ENCODE assay signal across 8 mouse cellular contexts in genomic region chr14:52244041-52244689, GRCm38 (mm10). TPM values are rescaled to one million over a fixed set of nuclear protein-coding genes. Genes with fewer than 3 reads are reported as not detected.
DNase-seq lines count a peak whose midpoint lies in the region; ATAC-seq and TF ChIP-seq lines count a peak whose summit lies in the region.

No protein-coding gene starts in this region.

- H3K79me2 ChIP-seq in C2C12 (ENCODE audit: control insufficient read depth, insufficient read depth) (peaks cover 100% of the 10 kb centered on the region), myocyte (ENCODE audit: control insufficient read depth, insufficient read depth) (peaks cover 87% of the 10 kb centered on the region)
- peaks cover 26% of the 10 kb centered on the region for H3K79me2 ChIP-seq in liver, adult 2 months (ENCODE audit: control insufficient read depth, insufficient read depth, low read length)

- peak; percentile 99 for DNase-seq in brain, embryonic 14.5 days (ENCODE audit: low read depth)
- peak; percentile 94 for DNase-seq in liver, adult 2 months (ENCODE audit: extremely low read depth, low read depth, low spot score)
- peak; percentile 99 for DNase-seq in splenic B cell, adult 2 months (ENCODE audit: low read depth, low spot score)

- H3K4me3 ChIP-seq in C2C12 (ENCODE audit: insufficient read depth, poor library complexity, severe bottlenecking): peak overlapping the region; percentile 84
- H3K4me3 ChIP-seq in erythroblast, embryonic 14.5 days (replicated peaks): peak overlapping the region; percentile 78
- H3K4me3 ChIP-seq in heart, embryonic 11.5 days (ENCODE audit: low read depth, low read length): peak overlapping the region; percentile 89
- peak overlapping the region; percentile 64 for H3K4me3 ChIP-seq in kidney, embryonic 16.5 days (ENCODE audit: low read length)
- peak overlapping the region; percentile 88 for H3K4me3 ChIP-seq in liver, adult 2 months (ENCODE audit: insufficient read depth, low read depth, low read length)
- H3K4me3 ChIP-seq in myocyte: peak overlapping the region; percentile 55

- peaks cover 74% of the 10 kb centered on the region for H3K79me3 ChIP-seq in C2C12 (ENCODE audit: low read depth)

- peak; percentile 96 for ATAC-seq in heart, embryonic 11.5 days (replicated peaks; ENCODE audit: insufficient number of reproducible peaks, low FRiP score, low TSS enrichment)
- peak; percentile 99 for ATAC-seq in kidney, embryonic 16.5 days (ENCODE audit: low FRiP score, low TSS enrichment)

- peak; percentile 35; the same call in 1 of the 2 replicates for TF ChIP-seq POLR2A in brain, embryonic 14.5 days (IDR thresholded peaks at IDR 0.05; ENCODE audit: borderline replicate concordance, extremely low read depth, insufficient read depth, insufficient read length, poor library complexity, severe bottlenecking)
- TF ChIP-seq POLR2A in liver, adult 2 months (IDR thresholded peaks at IDR 0.05; ENCODE audit: extremely low read depth, insufficient read depth, low read length): 0 out of 2 replicates have a peak, but pooled peaks have one; percentile 22
- peak; percentile 79 for TF ChIP-seq POLR2A in myocyte (IDR thresholded peaks at IDR 0.05; ENCODE audit: insufficient read length, low read depth)

- no peak for TF ChIP-seq CTCF in C2C12 (IDR thresholded peaks at IDR 0.05; ENCODE audit: control insufficient read depth, insufficient read depth, insufficient read length)
- no peak for TF ChIP-seq CTCF in brain, embryonic 14.5 days (IDR thresholded peaks at IDR 0.05; ENCODE audit: borderline replicate concordance, extremely low read depth, insufficient read depth, insufficient read length)
- TF ChIP-seq CTCF in liver, adult 2 months (IDR thresholded peaks at IDR 0.05; ENCODE audit: low read depth, low read length): no peak

- H3K4me2 ChIP-seq in heart, embryonic 11.5 days: peak overlapping the region; percentile 84
- peak overlapping the region; percentile 67 for H3K4me2 ChIP-seq in kidney, embryonic 16.5 days (replicated peaks; ENCODE audit: low read depth, low read length)
- H3K4me2 ChIP-seq in myocyte (ENCODE audit: low read depth): peak overlapping the region; percentile 93

- H3ac ChIP-seq in C2C12 (ENCODE audit: control insufficient read depth, insufficient read length, low read depth) (peak overlapping the region; percentile 87), myocyte (ENCODE audit: control insufficient read depth, insufficient read length) (peak overlapping the region; percentile 35)

- no peaks in the 10 kb centered on the region for H3K9me3 ChIP-seq in erythroblast, embryonic 14.5 days (ENCODE audit: control insufficient read depth, low read length)
- H3K9me3 ChIP-seq in heart, embryonic 11.5 days (replicated peaks; ENCODE audit: control insufficient read depth, low read length): no peaks in the 10 kb centered on the region
- H3K9me3 ChIP-seq in kidney, embryonic 16.5 days (ENCODE audit: low read length): no peaks in the 10 kb centered on the region

- H3K4me1 ChIP-seq in erythroblast, embryonic 14.5 days (ENCODE audit: control insufficient read depth): peaks cover 42% of the 10 kb centered on the region
- peaks cover 10% of the 10 kb centered on the region for H3K4me1 ChIP-seq in heart, embryonic 11.5 days (ENCODE audit: control insufficient read depth, insufficient read depth, low read length)
- H3K4me1 ChIP-seq in kidney, embryonic 16.5 days (ENCODE audit: insufficient read depth, low read length): peaks cover 22% of the 10 kb centered on the region
- H3K4me1 ChIP-seq in liver, adult 2 months (ENCODE audit: control insufficient read depth, insufficient read depth, low read length): peaks cover 5% of the 10 kb centered on the region; the same call in 1 of the 2 replicates

- 0% methylated on average over 32 of the region's 32 CpGs for WGBS in heart, embryonic 11.5 days (ENCODE audit: insufficient replicate concordance)
- WGBS in kidney, embryonic 16.5 days: under 1% methylated on average over 32 of the region's 32 CpGs
- WGBS in liver, adult 2 months: under 1% methylated on average over 32 of the region's 32 CpGs

- H3K27ac ChIP-seq in heart, embryonic 11.5 days (ENCODE audit: low read depth, low read length): peak overlapping the region; percentile 70
- H3K27ac ChIP-seq in kidney, embryonic 16.5 days (ENCODE audit: low read length): peak overlapping the region; percentile 73
- H3K27ac ChIP-seq in liver, adult 2 months (replicated peaks; ENCODE audit: insufficient read depth, low read depth, low read length): peak overlapping the region; percentile 36

- peaks cover 4% of the 10 kb centered on the region for H3K36me3 ChIP-seq in C2C12 (ENCODE audit: control insufficient read depth, insufficient read depth)
- no peaks in the 10 kb centered on the region; the same call in 1 of the 2 replicates for H3K36me3 ChIP-seq in erythroblast, embryonic 14.5 days (ENCODE audit: control insufficient read depth)
- H3K36me3 ChIP-seq in heart, embryonic 11.5 days (ENCODE audit: control insufficient read depth, insufficient read depth, low read length): no peaks in the 10 kb centered on the region
- no peaks in the 10 kb centered on the region for H3K36me3 ChIP-seq in kidney, embryonic 16.5 days (ENCODE audit: insufficient read depth, low read length)
- no peaks in the 10 kb centered on the region for H3K36me3 ChIP-seq in liver, adult 2 months (ENCODE audit: control insufficient read depth, insufficient read depth, low read length)
- H3K36me3 ChIP-seq in myocyte (ENCODE audit: control insufficient read depth, insufficient read depth): no peaks in the 10 kb centered on the region
- H3K36me3 ChIP-seq in splenic B cell, adult 2 months (ENCODE audit: control insufficient read depth, insufficient read depth, low read length, poor library complexity, severe bottlenecking): no peaks in the 10 kb centered on the region

- no peaks in the 10 kb centered on the region for H3K27me3 ChIP-seq in C2C12 (ENCODE audit: control insufficient read depth, insufficient read depth, insufficient read length)
- no peaks in the 10 kb centered on the region for H3K27me3 ChIP-seq in erythroblast, embryonic 14.5 days (ENCODE audit: control insufficient read depth)
- H3K27me3 ChIP-seq in heart, embryonic 11.5 days (ENCODE audit: control insufficient read depth, insufficient read depth, low read length): no peaks in the 10 kb centered on the region
- H3K27me3 ChIP-seq in kidney, embryonic 16.5 days (ENCODE audit: insufficient read depth, low read length): no peaks in the 10 kb centered on the region
- no peaks in the 10 kb centered on the region for H3K27me3 ChIP-seq in liver, adult 2 months (ENCODE audit: control insufficient read depth, insufficient read depth, low read length)
- no peaks in the 10 kb centered on the region for H3K27me3 ChIP-seq in myocyte (ENCODE audit: control insufficient read depth, insufficient read depth, insufficient read length)
- H3K27me3 ChIP-seq in splenic B cell, adult 2 months (ENCODE audit: control insufficient read depth, insufficient read depth, low read length, poor library complexity, severe bottlenecking): no peaks in the 10 kb centered on the region

- H3K9ac ChIP-seq in heart, embryonic 11.5 days (ENCODE audit: low read depth, low read length): peak overlapping the region; percentile 87
- peak overlapping the region; percentile 76 for H3K9ac ChIP-seq in kidney, embryonic 16.5 days (replicated peaks; ENCODE audit: low read length)
- peak overlapping the region; percentile 76 for H3K9ac ChIP-seq in liver, adult 2 months (ENCODE audit: low read depth, low read length)

TF ChIP-seq in C2C12, 6 proteins besides CTCF, POLR2A, EP300 and RAD21 (continues in another document):
- TF ChIP-seq FOSL1 (IDR thresholded peaks at IDR 0.05; ENCODE audit: insufficient read depth, low read length, poor library complexity, severe bottlenecking): no peak

TF ChIP-seq in myocyte, 11 proteins besides CTCF, POLR2A, EP300 and RAD21 (continues in another document):
- TF ChIP-seq POLR2AphosphoS2 (IDR thresholded peaks at IDR 0.05; ENCODE audit: insufficient read length, low read depth): peak; percentile 77
- no peak for TF ChIP-seq TCF3 (IDR thresholded peaks at IDR 0.05; ENCODE audit: insufficient read length, low read depth)

RNA-seq across cellular contexts. Expression of gene Chd8, which starts 13.4 kb away (rescaled TPM):
- polyA plus RNA-seq in C2C12 (2012; fragmentation: generic; extraction: Trizol) (23.0 TPM), myocyte (2012; fragmentation: generic; extraction: Trizol) (19.6 TPM)
- 54.4 and 75.4 TPM in 2 replicates for polyA plus RNA-seq in brain, embryonic 14.5 days (2012; rRNA removed)
- polyA plus RNA-seq in erythroblast, embryonic 14.5 days (2012): 0.87 and 1.3 TPM in 2 replicates
- 34.5 and 36.9 TPM in 2 replicates for polyA plus RNA-seq in heart, embryonic 11.5 days (2014; fragmentation: Nextera tagmentation; extraction: Ambion mirVana)
- 27.5 and 34.9 TPM in 2 replicates for polyA plus RNA-seq in kidney, embryonic 16.5 days (2015; fragmentation: Nextera tagmentation; extraction: Ambion mirVana)
- 20.4 and 22.7 TPM in 2 replicates for total RNA-seq in liver, adult 2 months (2014; rRNA removed)
- polyA plus RNA-seq in liver, adult 2 months (2012; rRNA removed): 9.6 and 13.7 TPM in 2 replicates

RNA-seq across cellular contexts. Expression of gene Tox4, which starts 34.8 kb away (rescaled TPM):
- 18.3 TPM for polyA plus RNA-seq in C2C12 (2012; fragmentation: generic; extraction: Trizol)
- 54.6 and 58.9 TPM in 2 replicates for polyA plus RNA-seq in brain, embryonic 14.5 days (2012; rRNA removed)
- polyA plus RNA-seq in erythroblast, embryonic 14.5 days (2012): 1.4 and 2.0 TPM in 2 replicates
- 36.5 and 43.8 TPM in 2 replicates for polyA plus RNA-seq in heart, embryonic 11.5 days (2014; fragmentation: Nextera tagmentation; extraction: Ambion mirVana)
- polyA plus RNA-seq in kidney, embryonic 16.5 days (2015; fragmentation: Nextera tagmentation; extraction: Ambion mirVana): 43.6 and 46.2 TPM in 2 replicates
- 13.0 and 14.6 TPM in 2 replicates for total RNA-seq in liver, adult 2 months (2014; rRNA removed)
- polyA plus RNA-seq in liver, adult 2 months (2012; rRNA removed): 20.1 and 21.1 TPM in 2 replicates
- polyA plus RNA-seq in myocyte (2012; fragmentation: generic; extraction: Trizol): 26.8 TPM

RNA-seq across cellular contexts. Expression of gene Rab2b, which starts 35.2 kb away (rescaled TPM):
- polyA plus RNA-seq in C2C12 (2012; fragmentation: generic; extraction: Trizol) (5.5 TPM), myocyte (2012; fragmentation: generic; extraction: Trizol) (4.9 TPM)
- polyA plus RNA-seq in brain, embryonic 14.5 days (2012; rRNA removed): 51.7 and 59.0 TPM in 2 replicates
- polyA plus RNA-seq in erythroblast, embryonic 14.5 days (2012): 0.04 TPM in 1 of 2 replicates, not detected in the other
- polyA plus RNA-seq in heart, embryonic 11.5 days (2014; fragmentation: Nextera tagmentation; extraction: Ambion mirVana): 16.4 and 20.8 TPM in 2 replicates
- polyA plus RNA-seq in kidney, embryonic 16.5 days (2015; fragmentation: Nextera tagmentation; extraction: Ambion mirVana): 23.3 and 24.4 TPM in 2 replicates
- total RNA-seq in liver, adult 2 months (2014; rRNA removed): 1.3 and 1.7 TPM in 2 replicates
- 1.7 and 2.3 TPM in 2 replicates for polyA plus RNA-seq in liver, adult 2 months (2012; rRNA removed)

RNA-seq across cellular contexts. Expression of gene Supt16, which starts 46.9 kb away (rescaled TPM):
- 25.3 TPM for polyA plus RNA-seq in C2C12 (2012; fragmentation: generic; extraction: Trizol)
- 28.9 and 44.9 TPM in 2 replicates for polyA plus RNA-seq in brain, embryonic 14.5 days (2012; rRNA removed)
- polyA plus RNA-seq in erythroblast, embryonic 14.5 days (2012): 2.0 and 2.6 TPM in 2 replicates
- polyA plus RNA-seq in heart, embryonic 11.5 days (2014; fragmentation: Nextera tagmentation; extraction: Ambion mirVana): 28.0 and 50.5 TPM in 2 replicates
- 51.1 and 60.0 TPM in 2 replicates for polyA plus RNA-seq in kidney, embryonic 16.5 days (2015; fragmentation: Nextera tagmentation; extraction: Ambion mirVana)
- 13.6 and 16.0 TPM in 2 replicates for total RNA-seq in liver, adult 2 months (2014; rRNA removed)
- 3.9 and 5.3 TPM in 2 replicates for polyA plus RNA-seq in liver, adult 2 months (2012; rRNA removed)
- 11.7 TPM for polyA plus RNA-seq in myocyte (2012; fragmentation: generic; extraction: Trizol)

Comparison
In these comparisons a context has a peak if more than half of its experiments do, and no peak if none do; other contexts are left out.
1. Peak in every context shown above with its lines: DNase-seq, ATAC-seq, H3K4me3 ChIP-seq and H3K27ac ChIP-seq.
2. POLR2A ChIP-seq: peak in every context shown above with its lines; median percentile 79 in myocyte; 35 in brain, embryonic 14.5 days; 22 in liver, adult 2 months.